Mouse (Mus musculus) heart, postnatal 0 days (tissue): ENCODE measurements around the gene Accs. TPM values are rescaled to one million over a fixed set of nuclear protein-coding genes. Genes with fewer than 3 reads are reported as not detected.

Source experiments
- ATAC-seq: fragments of 200-750 bp; cut with Nextera tagmentation; 2 replicates; pipeline ENCODE4 v1.8.0; 2017; ENCODE audit warnings: low read depth, moderate number of reproducible peaks, moderate library complexity; ENCODE audit not compliant: insufficient read depth
- DNase-seq: peaks from one replicate; pipeline ENCODE4 v3.0.0-alpha.2; 2016; ENCODE audit warnings: low spot score
- H3K27ac ChIP-seq: fragments of 300-500 bp; sonication (generic); 2 replicates; pipeline ENCODE4 v1.5.1; 2014; ENCODE audit warnings: low read depth, mild to moderate bottlenecking
- H3K27me3 ChIP-seq: fragments of 300-500 bp; sonication (generic); 2 replicates; pipeline ENCODE4 v1.6.1; 2014; ENCODE audit warnings: low read length, mixed read lengths; ENCODE audit not compliant: control insufficient read depth, insufficient read depth
- H3K36me3 ChIP-seq: fragments of 300-500 bp; sonication (generic); replicated peaks from 2 replicates; pipeline ENCODE4 v1.6.1; 2014; ENCODE audit warnings: low read length, mixed read lengths; ENCODE audit not compliant: control insufficient read depth, insufficient read depth
- H3K4me1 ChIP-seq: fragments of 300-500 bp; sonication (generic); 2 replicates; pipeline ENCODE4 v1.6.1; 2014; ENCODE audit warnings: antibody characterized with exemption; ENCODE audit not compliant: control insufficient read depth, insufficient read depth
- H3K4me2 ChIP-seq: fragments of 300-500 bp; sonication (generic); 2 replicates; pipeline ENCODE4 v1.6.1; 2014; ENCODE audit warnings: low read depth, mild to moderate bottlenecking, low read length, moderate library complexity
- H3K4me3 ChIP-seq: fragments of 300-500 bp; sonication (generic); 2 replicates; pipeline ENCODE4 v1.5.1; 2014; ENCODE audit warnings: low read depth, low read length
- H3K9ac ChIP-seq: fragments of 300-500 bp; sonication (generic); replicated peaks from 2 replicates; pipeline ENCODE4 v1.6.1; 2014; ENCODE audit warnings: low read depth, low read length, mixed read lengths
- H3K9me3 ChIP-seq: fragments of 300-500 bp; sonication (generic); replicated peaks from 2 replicates; pipeline ENCODE4 v1.6.1; 2016; ENCODE audit warnings: low read length; ENCODE audit not compliant: control insufficient read depth
- CTCF ChIP-seq: IDR thresholded peaks from 2 replicates; pipeline ENCODE4 v1.5.1; 2016; ENCODE audit warnings: antibody characterized with exemption, control low read depth, low read depth
- EP300 ChIP-seq: IDR thresholded peaks from 2 replicates; pipeline ENCODE4 v1.6.1; 2016; ENCODE audit warnings: antibody characterized with exemption, low read depth
- WGBS: fragments of 180-500 bp; shearing (Covaris S2); extraction: QIAGEN DNeasy Blood & Tissue Kit; methylation state at CpG from one replicate; pipeline ENCODE4 v1.1.7; 2014; 5-methylcytosine and 5-hydroxymethylcytosine counted together
- polyA plus RNA-seq: library from polyadenylated mRNA; unstranded; fragments of >200 nt; fragmentation: Nextera tagmentation; extraction: Ambion mirVana; gene quantifications from 2 replicates; pipeline ENCODE4 v1.2.1, GENCODE M21; 2015
- total RNA-seq: library from RNA; depleted of rRNA; stranded (reverse); fragments of >200 nt; gene quantifications from 2 replicates; pipeline ENCODE4 v1.2.3, GENCODE M21; 2014; ENCODE audit warnings: low replicate concordance; rRNA removed

Accs gene
- total and polyA plus RNA-seq, 2 experiments from 2014 or later: 6.2 to 8.4 TPM

DNA sequence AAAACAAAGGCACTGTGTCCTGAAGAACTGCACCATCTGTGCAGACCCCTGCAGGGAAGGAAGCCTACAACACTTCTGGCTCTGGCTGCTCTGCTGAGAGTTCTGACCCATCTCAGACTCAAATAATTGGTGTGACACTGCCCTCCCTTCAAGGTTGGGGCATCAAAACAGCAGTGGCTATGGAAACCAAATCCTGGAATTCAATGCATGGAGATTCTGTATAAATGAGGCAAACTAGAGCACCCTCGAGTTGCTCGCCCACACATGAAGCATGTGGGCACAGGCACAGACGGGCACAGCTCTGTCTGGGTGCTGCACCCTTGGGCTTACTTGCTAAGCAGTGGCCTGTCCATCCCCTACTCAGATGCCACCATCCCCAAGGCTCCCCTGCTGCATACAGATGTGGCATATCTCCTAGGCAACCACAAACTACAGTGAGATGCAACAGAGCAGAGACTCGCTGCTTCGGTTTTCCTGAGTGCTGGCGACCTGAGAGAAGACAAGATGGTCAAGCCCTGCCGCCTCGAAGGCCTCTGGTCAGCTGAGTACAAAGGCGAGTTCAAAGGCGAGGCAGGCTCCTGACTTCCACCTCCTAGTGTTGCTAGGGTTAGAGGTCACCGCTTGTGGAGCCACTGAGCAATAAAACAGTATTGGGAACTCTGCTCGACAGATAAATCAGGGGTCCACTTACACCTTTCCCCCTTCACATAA, 64.9 kb downstream of the Accs start:
- Histone ChIP-seq H3K36me3 (peaks cover 23% of the 10 kb centered on the region), H3K9me3 (no peaks in the 10 kb centered on the region), H3K4me1 (no peaks in the 10 kb centered on the region), H3K27ac (no peak overlapping the region), H3K4me3 (no peak overlapping the region), H3K27me3 (no peaks in the 10 kb centered on the region), H3K9ac (no peak overlapping the region), H3K4me2 (no peak overlapping the region)
- ATAC-seq: no peak
- no peak for DNase-seq
- TF ChIP-seq CTCF (no peak), EP300 (no peak)
- WGBS: 75% methylated on average over 12 of the region's 12 CpGs

DNA sequence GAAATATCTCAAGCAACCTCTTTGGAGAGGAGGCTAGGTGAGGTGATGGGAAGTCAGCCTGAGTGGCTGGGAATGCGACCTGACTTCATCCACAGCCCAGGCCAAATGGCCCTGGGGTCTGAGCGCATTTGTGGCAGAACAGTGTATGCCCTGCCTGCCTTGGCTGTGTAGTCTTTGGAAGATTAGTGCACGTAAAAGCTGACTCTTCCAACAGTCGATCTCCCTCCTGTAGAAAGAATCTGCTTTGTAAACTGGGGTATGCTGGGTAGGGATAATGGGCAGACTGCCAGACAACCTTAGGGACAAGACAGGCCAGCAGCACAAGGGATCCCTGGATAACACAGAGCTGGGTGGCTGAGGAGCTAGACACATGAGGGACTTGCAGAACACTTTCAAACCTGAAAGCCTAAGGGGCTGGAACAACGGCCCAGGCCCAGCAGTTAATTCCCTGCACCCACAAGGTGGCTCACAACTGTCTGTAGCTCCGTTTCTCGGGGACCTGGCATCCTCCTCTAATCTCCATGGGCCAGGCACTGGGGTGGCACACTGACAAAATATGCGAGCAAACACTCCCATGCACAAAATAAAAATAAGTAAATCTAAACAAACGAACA, 65.7 kb downstream of the Accs start:
- TF ChIP-seq CTCF (no peak), EP300 (no peak)
- ATAC-seq (no peak), DNase-seq (no peak)
- Histone ChIP-seq H3K27ac (no peak overlapping the region), H3K4me2 (no peak overlapping the region), H3K36me3 (peaks cover 22% of the 10 kb centered on the region), H3K4me3 (no peak overlapping the region), H3K4me1 (no peaks in the 10 kb centered on the region), H3K9ac (no peak overlapping the region), H3K9me3 (no peaks in the 10 kb centered on the region), H3K27me3 (no peaks in the 10 kb centered on the region)
- 70% methylated on average over 9 of the region's 9 CpGs for WGBS

Other genes starting within 250 kb of the Accs start
- gene Alx4, start 207.6 kb downstream of the Accs start, total RNA-seq: not detected in 2 replicates
- gene Alx4, start 207.6 kb downstream of the Accs start, polyA plus RNA-seq: not detected in 2 replicates
- gene Ext2, start 27.4 kb downstream of the Accs start, total RNA-seq: 32.8 TPM in 2 replicates
- gene Ext2, start 27.4 kb downstream of the Accs start, polyA plus RNA-seq: 38.2 and 40.3 TPM in 2 replicates
- gene Accsl, start 19.2 kb upstream of the Accs start, total RNA-seq: not detected in 2 replicates
- gene Accsl, start 19.2 kb upstream of the Accs start, polyA plus RNA-seq: 0.08 TPM in 1 of 2 replicates, not detected in the other
- gene Gm13889, start 107.3 kb upstream of the Accs start, total RNA-seq: 39.3 and 41.6 TPM in 2 replicates
- gene Gm13889, start 107.3 kb upstream of the Accs start, polyA plus RNA-seq: 9.0 and 10.8 TPM in 2 replicates
- not detected in 2 replicates for gene Gm27027, start 146.4 kb upstream of the Accs start, total RNA-seq
- gene Gm27027, start 146.4 kb upstream of the Accs start, polyA plus RNA-seq: not detected in 2 replicates
- gene Alkbh3, start 160.9 kb upstream of the Accs start, total RNA-seq: 104 and 123 TPM in 2 replicates
- gene Alkbh3, start 160.9 kb upstream of the Accs start, polyA plus RNA-seq: 86.9 and 96.8 TPM in 2 replicates